Comparison of ENCODE assay signal across 11 mouse cellular contexts in genomic region chr15:101410775-101411174, GRCm38 (mm10). TPM values are rescaled to one million over a fixed set of nuclear protein-coding genes. Genes with fewer than 3 reads are reported as not detected.
DNase-seq lines count a peak whose midpoint lies in the region; ATAC-seq lines count a peak whose summit lies in the region.
"Had no signal": no experiment of that assay in that cellular context is flagged by ENCODE, and none has a peak within 500 bp of the region (broad histone marks: within the 10 kb centered on the region; RNA-seq: fewer than 3 reads in every experiment).

Gene Krt7 (plus strand): TSS chr15:101411043.

- peak within 1 kb of the TSS; percentile 69; the same call in 1 of the 2 replicates for H3K27ac ChIP-seq in heart, embryonic 10.5 days
- peak within 1 kb of the TSS; percentile 96 for H3K27ac ChIP-seq in lung, embryonic 16.5 days (ENCODE audit: low read length)
- H3K27ac ChIP-seq: macrophage had no signal

- H3K9ac ChIP-seq in lung, embryonic 16.5 days (ENCODE audit: low read length): peak within 1 kb of the TSS; percentile 61

- intact Hi-C loops in heart, postnatal 14 days (cut with DNase I): no loop called here

- peaks cover 40% of the 10 kb centered on the region for H3K4me1 ChIP-seq in heart, embryonic 10.5 days
- H3K4me1 ChIP-seq in lung, embryonic 16.5 days (replicated peaks; ENCODE audit: control insufficient read depth, insufficient read depth, low read length): peaks cover 10% of the 10 kb centered on the region

- H3K4me3 ChIP-seq in heart, embryonic 10.5 days: 0 out of 2 replicates have a peak within 1 kb of the TSS, but pooled peaks have one; percentile 41
- H3K4me3 ChIP-seq in lung, embryonic 16.5 days (ENCODE audit: low read length): peak within 1 kb of the TSS; percentile 39

- WGBS in heart, embryonic 10.5 days: 51% methylated on average over 2 of the region's 2 CpGs
- WGBS in lung, embryonic 16.5 days: 12% methylated on average over 2 of the region's 2 CpGs

- no peaks in the 10 kb centered on the region for H3K9me3 ChIP-seq in heart, embryonic 10.5 days
- H3K9me3 ChIP-seq in lung, embryonic 16.5 days (ENCODE audit: control insufficient read depth, low read length): no peaks in the 10 kb centered on the region

- peak; percentile 91 for ATAC-seq in lung, embryonic 16.5 days (ENCODE audit: low read depth)

- peaks cover 64% of the 10 kb centered on the region for H3K27me3 ChIP-seq in heart, embryonic 10.5 days (ENCODE audit: insufficient read depth, poor library complexity, severe bottlenecking)
- H3K27me3 ChIP-seq in lung, embryonic 16.5 days (ENCODE audit: control insufficient read depth, insufficient read depth, low read depth, low read length): peaks cover 2% of the 10 kb centered on the region; the same call in 1 of the 2 replicates

- H3K36me3 ChIP-seq in heart, embryonic 10.5 days: no peaks in the 10 kb centered on the region
- no peaks in the 10 kb centered on the region for H3K36me3 ChIP-seq in lung, embryonic 16.5 days (ENCODE audit: control insufficient read depth, insufficient read depth, low read length)

- DNase-seq in heart, embryonic 10.5 days (ENCODE audit: low spot score): no peak
- DNase-seq in heart, postnatal 14 days: no peak
- peak; percentile 41 for DNase-seq in NIH3T3 (ENCODE audit: low read depth)
- DNase-seq in kidney, adult 9 months: peak; percentile 70
- DNase-seq in urinary bladder, adult 18-20 months (ENCODE audit: low spot score in 2 of 2): no peak
- no peak for DNase-seq in right cerebral cortex, postnatal 25 days
- no peak for DNase-seq in layer of hippocampus, postnatal 36 days
- DNase-seq: B cell, adult 2 months; retina, postnatal 1 day had no signal

- peak within 1 kb of the TSS; percentile 44 for H3K4me2 ChIP-seq in lung, embryonic 16.5 days (ENCODE audit: low read depth, low read length)

RNA-seq across cellular contexts. Expression of gene Krt7, which starts in this region (rescaled TPM):
- 26.7 and 31.9 TPM in 2 replicates for polyA plus RNA-seq in heart, embryonic 10.5 days (2016; fragmentation: Nextera tagmentation; extraction: Ambion mirVana)
- total RNA-seq in heart, postnatal 14 days (2021): 1 to 10 TPM; 3.2 to 3.4 TPM
- 173 and 187 TPM in 2 replicates for polyA plus RNA-seq in lung, embryonic 16.5 days (2015; fragmentation: Nextera tagmentation; extraction: Ambion mirVana)
- not detected for total RNA-seq in layer of hippocampus, postnatal 36 days (2021)
- polyA plus RNA-seq: macrophage had no signal

Comparison
In these comparisons a context has a peak if more than half of its experiments do, and no peak if none do; other contexts are left out.
1. RNA of gene Krt7 (total RNA-seq): 3.2 to 3.4 TPM in heart, postnatal 14 days; not detected in layer of hippocampus, postnatal 36 days; every median in the first group is over 4 times any median in the second.
2. DNase-seq: peak in NIH3T3 (single experiment) and kidney, adult 9 months (single experiment); none in heart, embryonic 10.5 days (single experiment), heart, postnatal 14 days (0 of 2), urinary bladder, adult 18-20 months (0 of 2), right cerebral cortex, postnatal 25 days (single experiment) and layer of hippocampus, postnatal 36 days (0 of 2).